Mouse (Mus musculus): ENCODE measurements at regions not wholly inside any gene's neighbourhood (a gene's known extent, or its start where the extent isn't known, plus 50 kb on each side); places are given as distances from the start of the nearest gene placed in this dataset.

DNA sequence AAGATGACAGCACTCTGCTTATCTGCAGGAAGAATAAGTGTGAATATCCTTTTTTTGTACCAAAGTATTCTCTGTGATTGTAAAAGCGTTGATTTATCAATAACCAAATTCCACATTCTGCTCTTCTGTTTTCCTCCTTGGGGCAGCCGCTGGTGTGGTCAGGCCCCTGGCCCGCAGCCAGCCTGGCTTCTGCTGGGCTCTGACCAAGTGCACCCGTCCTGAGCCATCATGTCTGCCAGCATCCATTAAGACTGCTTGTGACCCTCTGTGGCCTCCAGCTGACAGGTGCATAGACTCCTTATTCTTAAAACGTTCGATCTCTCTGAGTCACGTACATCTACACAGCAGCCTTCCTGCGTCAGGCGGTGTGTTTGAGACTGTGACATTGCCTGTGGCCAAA lies 58.9 kb upstream of the Cachd1 start:
- in situ Hi-C loops (cut with MboI; ENCODE audit: low pct_ligation_motif_present, low pct_unique_long_range_greater_than_20kb, low sequenced_read_pairs): no loop called here
- H3K4me3 ChIP-seq (replicated peaks in 1 of 3; ENCODE audit: low read depth in 2 of 3, low read length in 2 of 3, poor library complexity in 1 of 3): no peak overlapping the region
- no peak for TF ChIP-seq SIN3A (IDR thresholded peaks at IDR 0.05; ENCODE audit: low read length)
- no peak for TF ChIP-seq MXI1 (IDR thresholded peaks at IDR 0.05; ENCODE audit: low read depth, low read length)
- TF ChIP-seq ZC3H11A (IDR thresholded peaks at IDR 0.05; ENCODE audit: low read depth, low read length): no peak
- TF ChIP-seq ZMIZ1 (IDR thresholded peaks at IDR 0.05; ENCODE audit: low read depth, low read length): no peak
- no peak for TF ChIP-seq HCFC1 (IDR thresholded peaks at IDR 0.05; ENCODE audit: low read depth, low read length)
- TF ChIP-seq POLR2A (IDR thresholded peaks at IDR 0.05; ENCODE audit: low read depth, low read length): no peak
- TF ChIP-seq ZKSCAN1 (IDR thresholded peaks at IDR 0.05; ENCODE audit: borderline replicate concordance, low read depth, low read length): no peak
- TF ChIP-seq IRF4 (IDR thresholded peaks at IDR 0.05; ENCODE audit: low read depth, low read length): no peak
- no peak for TF ChIP-seq JUND (conservative IDR thresholded peaks at IDR 0.05; ENCODE audit: low read depth, low read length)
- no peak for TF ChIP-seq TBP (conservative IDR thresholded peaks at IDR 0.05; ENCODE audit: low read depth, low read length)
- no peak for TF ChIP-seq ETS1 (conservative IDR thresholded peaks at IDR 0.05; ENCODE audit: low read depth, low read length)
- no peak for TF ChIP-seq USF1 (IDR thresholded peaks at IDR 0.05; ENCODE audit: low read depth, low read length)
- no peak for TF ChIP-seq EP300 (IDR thresholded peaks at IDR 0.05; ENCODE audit: low read length)
- TF ChIP-seq USF2 (conservative IDR thresholded peaks at IDR 0.05; ENCODE audit: low read depth, low read length): no peak
- TF ChIP-seq GABPA (IDR thresholded peaks at IDR 0.05; ENCODE audit: insufficient replicate concordance, low read depth, low read length): no peak
- TF ChIP-seq SMC3 (IDR thresholded peaks at IDR 0.05; ENCODE audit: low read depth, low read length): no peak
- TF ChIP-seq NRF1 (IDR thresholded peaks at IDR 0.05; ENCODE audit: low read depth, low read length): no peak
- TF ChIP-seq RCOR1 (conservative IDR thresholded peaks at IDR 0.05; ENCODE audit: low read depth, low read length): no peak
- TF ChIP-seq NELFE (IDR thresholded peaks at IDR 0.05; ENCODE audit: low read depth, low read length): no peak
- DNase-seq (ENCODE audit: extremely low read depth): no peak
- H3K36me3 ChIP-seq (replicated peaks in 1 of 2; ENCODE audit: control insufficient read depth in 1 of 2, insufficient read depth in 1 of 2, low read length in 1 of 2): no peaks in the 10 kb centered on the region
- no peak overlapping the region for H3K9ac ChIP-seq (ENCODE audit: insufficient read depth, low read depth)
- no peaks in the 10 kb centered on the region for H3K27me3 ChIP-seq (replicated peaks)
- no peaks in the 10 kb centered on the region for H3K79me2 ChIP-seq (replicated peaks; ENCODE audit: control insufficient read depth, extremely low read depth, insufficient read depth, poor library complexity, severe bottlenecking)
- no peaks in the 10 kb centered on the region for H3K4me1 ChIP-seq (ENCODE audit: control insufficient read depth in 1 of 2, insufficient read depth in 2 of 2)
- dilution Hi-C loops (cut with MboI; ENCODE audit: extremely low pct_ligation_motif_present, extremely low pct_unique_long_range_greater_than_20kb, low sequenced_read_pairs): no loop called here
- no peak overlapping the region for H3K4me2 ChIP-seq (ENCODE audit: insufficient read depth, low read depth, poor library complexity, severe bottlenecking)
- H3K9me3 ChIP-seq (replicated peaks; ENCODE audit: low read length): peaks cover 44% of the 10 kb centered on the region
- no peak overlapping the region for H3K27ac ChIP-seq (ENCODE audit: insufficient read depth, low read depth)

DNA sequence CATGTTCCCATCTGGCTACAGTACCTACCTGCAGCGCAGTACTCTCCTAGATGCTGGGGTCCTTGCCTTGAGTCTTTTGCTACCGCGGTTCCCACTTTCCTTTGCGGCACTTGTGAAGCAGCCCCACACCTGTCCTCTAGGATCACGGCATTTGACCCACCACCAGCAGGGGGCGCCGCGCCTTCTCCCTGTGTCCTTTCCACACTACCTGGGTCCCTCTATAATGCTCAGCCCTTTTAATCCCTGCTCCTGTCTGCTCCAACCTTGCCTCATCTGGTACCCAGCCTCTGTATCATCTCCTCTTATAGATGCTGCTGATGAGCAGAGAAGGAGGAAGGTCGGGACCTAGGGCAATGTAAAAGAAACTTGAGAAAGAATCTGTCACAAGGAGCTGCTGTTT lies 53.9 kb upstream of the Cachd1 start:
- TF ChIP-seq USF2 (conservative IDR thresholded peaks at IDR 0.05; ENCODE audit: low read depth, low read length) (no peak), HCFC1 (IDR thresholded peaks at IDR 0.05; ENCODE audit: low read depth, low read length) (no peak), ELF1 (IDR thresholded peaks at IDR 0.05; ENCODE audit: low read depth, low read length) (no peak), PAX5 (IDR thresholded peaks at IDR 0.05; ENCODE audit: low read length) (no peak), MAFK (IDR thresholded peaks at IDR 0.05; ENCODE audit: insufficient replicate concordance, low read length) (no peak), POLR2AphosphoS2 (IDR thresholded peaks at IDR 0.05; ENCODE audit: low read depth, low read length) (no peak), UBTF (IDR thresholded peaks at IDR 0.05; ENCODE audit: low read depth, low read length) (no peak), NELFE (IDR thresholded peaks at IDR 0.05; ENCODE audit: low read depth, low read length) (no peak), ZC3H11A (IDR thresholded peaks at IDR 0.05; ENCODE audit: low read depth, low read length) (no peak), RAD21 (IDR thresholded peaks at IDR 0.05; ENCODE audit: low read depth, low read length) (no peak), USF1 (IDR thresholded peaks at IDR 0.05; ENCODE audit: low read depth, low read length) (no peak), MAZ (IDR thresholded peaks at IDR 0.05; ENCODE audit: low read depth, low read length) (no peak), ZKSCAN1 (IDR thresholded peaks at IDR 0.05; ENCODE audit: borderline replicate concordance, low read depth, low read length) (no peak), RCOR1 (conservative IDR thresholded peaks at IDR 0.05; ENCODE audit: low read depth, low read length) (no peak), TCF12 (IDR thresholded peaks at IDR 0.05; ENCODE audit: low read depth, low read length) (no peak), POLR2A (IDR thresholded peaks at IDR 0.05; ENCODE audit: low read depth, low read length) (no peak), CHD2 (IDR thresholded peaks at IDR 0.05; ENCODE audit: low read length) (no peak)
- H3K9ac ChIP-seq (ENCODE audit: insufficient read depth, low read depth): no peak overlapping the region
- in situ Hi-C loops (cut with MboI; ENCODE audit: low pct_ligation_motif_present, low pct_unique_long_range_greater_than_20kb, low sequenced_read_pairs) (no loop called here), dilution Hi-C loops (cut with MboI; ENCODE audit: extremely low pct_ligation_motif_present, extremely low pct_unique_long_range_greater_than_20kb, low sequenced_read_pairs) (no loop called here)
- no peak overlapping the region for H3K4me2 ChIP-seq (ENCODE audit: insufficient read depth, low read depth, poor library complexity, severe bottlenecking)
- H3K79me2 ChIP-seq (replicated peaks; ENCODE audit: control insufficient read depth, extremely low read depth, insufficient read depth, poor library complexity, severe bottlenecking): no peaks in the 10 kb centered on the region
- H3K36me3 ChIP-seq (replicated peaks in 1 of 2; ENCODE audit: control insufficient read depth in 1 of 2, insufficient read depth in 1 of 2, low read length in 1 of 2): no peaks in the 10 kb centered on the region
- no peak overlapping the region for H3K27ac ChIP-seq (ENCODE audit: insufficient read depth, low read depth)
- H3K4me3 ChIP-seq (replicated peaks in 1 of 3; ENCODE audit: low read depth in 2 of 3, low read length in 2 of 3, poor library complexity in 1 of 3): no peak overlapping the region
- DNase-seq (ENCODE audit: extremely low read depth): no peak
- peaks cover 47% of the 10 kb centered on the region for H3K9me3 ChIP-seq (replicated peaks; ENCODE audit: low read length)
- H3K4me1 ChIP-seq (ENCODE audit: control insufficient read depth in 1 of 2, insufficient read depth in 2 of 2): no peaks in the 10 kb centered on the region
- H3K27me3 ChIP-seq (replicated peaks): no peaks in the 10 kb centered on the region
